Mouse (Mus musculus): ENCODE results near the gene 4930470P17Rik. TPM values are rescaled to one million over a fixed set of nuclear protein-coding genes. Genes with fewer than 3 reads are reported as not detected.
A peak's percentile ranks its signal among the peaks of the same experiment; 100 is the strongest.
"Not testable (repeated sequence)": the region's sequence is repeated elsewhere in the genome, so short reads cannot be mapped to it uniquely, and the experiment has no call there.

The 4930470P17Rik gene
- polyA plus RNA-seq, 1 experiment from 2014 or later = 0.36 TPM

DNA sequence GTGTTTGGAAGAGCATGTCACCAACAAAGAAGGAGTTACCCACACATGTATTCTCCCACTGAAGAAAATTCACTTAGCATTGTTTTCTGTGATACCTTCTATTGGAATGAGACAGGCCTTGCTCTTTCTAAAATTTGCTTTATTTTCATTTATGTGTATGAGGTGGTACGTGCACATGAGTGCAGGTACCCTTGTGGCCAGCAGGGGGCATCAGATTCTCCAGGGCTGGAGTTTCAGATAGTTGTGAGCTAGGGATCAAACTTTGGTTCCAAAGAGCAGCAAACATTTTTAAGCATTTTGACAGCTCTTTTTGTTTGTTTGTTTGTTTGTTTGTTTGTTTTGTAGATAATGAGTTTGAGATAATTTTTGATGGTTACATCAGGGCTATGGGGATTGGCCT lies 29.6 kb upstream of the 4930470P17Rik start:
- no peak for ATAC-seq
- Histone ChIP-seq H3K36me3 (ENCODE audit: control insufficient read depth, insufficient read depth, low read length) (no peaks in the 10 kb centered on the region), H3K27me3 (replicated peaks; ENCODE audit: control insufficient read depth, insufficient read depth, low read length) (no peaks in the 10 kb centered on the region), H3K9ac (ENCODE audit: low read depth, low read length) (no peak overlapping the region), H3K4me2 (ENCODE audit: low read length) (no peak overlapping the region), H3K4me3 (ENCODE audit: low read length) (no peak overlapping the region), H3K9me3 (ENCODE audit: control insufficient read depth, low read length) (no peaks in the 10 kb centered on the region), H3K27ac (ENCODE audit: low read depth, low read length) (no peak overlapping the region), H3K4me1 (ENCODE audit: control insufficient read depth, insufficient read depth, low read depth, low read length) (peaks cover 3% of the 10 kb centered on the region; the same call in 1 of the 2 replicates)
- 95% methylated on average over 1 of the region's 1 CpGs for WGBS

DNA sequence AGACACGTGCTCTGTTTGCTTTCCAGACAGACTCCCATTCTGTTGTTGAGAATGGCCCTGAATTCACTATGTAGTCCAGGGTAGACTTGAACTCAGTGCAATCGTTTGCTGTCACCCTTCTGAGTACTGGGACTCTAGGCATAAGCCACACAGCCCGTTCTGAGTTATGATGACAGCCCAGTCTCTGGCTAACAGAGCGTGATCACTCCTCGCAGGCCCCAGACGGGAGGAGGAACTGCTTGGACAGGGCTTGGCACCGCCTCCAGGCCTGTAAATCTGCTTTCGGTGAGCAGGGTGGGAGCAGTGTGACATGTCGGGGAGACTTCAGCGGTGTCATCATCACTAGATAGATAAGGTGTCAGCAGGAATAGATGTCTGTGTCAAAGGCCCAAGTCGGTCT lies 28.7 kb upstream of the 4930470P17Rik start:
- Histone ChIP-seq H3K9ac (ENCODE audit: low read depth, low read length) (no peak overlapping the region), H3K27ac (ENCODE audit: low read depth, low read length) (no peak overlapping the region), H3K4me1 (ENCODE audit: control insufficient read depth, insufficient read depth, low read depth, low read length) (peaks cover 1% of the 10 kb centered on the region; the same call in 1 of the 2 replicates), H3K27me3 (replicated peaks; ENCODE audit: control insufficient read depth, insufficient read depth, low read length) (no peaks in the 10 kb centered on the region), H3K4me2 (ENCODE audit: low read length) (no peak overlapping the region), H3K9me3 (ENCODE audit: control insufficient read depth, low read length) (no peaks in the 10 kb centered on the region), H3K4me3 (ENCODE audit: low read length) (no peak overlapping the region), H3K36me3 (ENCODE audit: control insufficient read depth, insufficient read depth, low read length) (no peaks in the 10 kb centered on the region)
- 78% methylated on average over 11 of the region's 11 CpGs for WGBS
- ATAC-seq = no peak

GRCm38 (mm10) chr2:170627991-170628390 lies 26.2 kb upstream of the 4930470P17Rik start:
- not testable (repeated sequence) for H3K4me1 ChIP-seq (ENCODE audit: control insufficient read depth, insufficient read depth, low read depth, low read length); H3K27me3 ChIP-seq (replicated peaks; ENCODE audit: control insufficient read depth, insufficient read depth, low read length); H3K4me3 ChIP-seq (ENCODE audit: low read length); H3K9ac ChIP-seq (ENCODE audit: low read depth, low read length); H3K4me2 ChIP-seq (ENCODE audit: low read length); ATAC-seq; H3K9me3 ChIP-seq (ENCODE audit: control insufficient read depth, low read length); H3K36me3 ChIP-seq (ENCODE audit: control insufficient read depth, insufficient read depth, low read length); H3K27ac ChIP-seq (ENCODE audit: low read depth, low read length)
- 89% methylated on average over 11 of the region's 11 CpGs for WGBS

- H3K4me2 ChIP-seq (ENCODE audit: low read length); H3K27ac ChIP-seq (ENCODE audit: low read depth, low read length); H3K4me3 ChIP-seq (ENCODE audit: low read length); H3K36me3 ChIP-seq (ENCODE audit: control insufficient read depth, insufficient read depth, low read length); ATAC-seq; H3K9me3 ChIP-seq (ENCODE audit: control insufficient read depth, low read length); H3K4me1 ChIP-seq (ENCODE audit: control insufficient read depth, insufficient read depth, low read depth, low read length); H3K9ac ChIP-seq (ENCODE audit: low read depth, low read length); H3K27me3 ChIP-seq (replicated peaks; ENCODE audit: control insufficient read depth, insufficient read depth, low read length): not testable (repeated sequence)
- WGBS = 100% methylated on average over 1 of the region's 1 CpGs
Measured at GRCm38 (mm10) chr2:170624201-170624880, 22.5 kb upstream of the 4930470P17Rik start.

DNA sequence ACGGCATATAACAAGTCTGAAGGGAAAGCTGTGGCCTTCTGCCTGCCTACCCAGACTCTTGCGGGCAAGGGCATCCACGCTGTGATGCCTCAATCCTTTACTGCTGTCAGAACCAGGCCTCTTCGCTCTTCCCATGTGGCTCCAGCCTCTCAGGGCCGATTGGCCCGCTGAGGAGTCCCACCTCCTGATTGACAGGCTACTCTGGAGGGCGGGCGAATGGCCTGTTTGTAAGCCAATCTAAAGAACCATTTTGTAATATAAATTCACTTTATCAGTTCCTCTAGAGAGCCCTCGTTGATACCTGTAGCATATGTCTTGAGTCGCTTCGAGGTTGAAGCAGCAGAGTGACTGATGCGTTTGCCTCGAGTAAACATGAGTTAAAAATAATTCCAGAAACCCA lies 21.2 kb upstream of the 4930470P17Rik start:
- no peak overlapping the region for H3K27ac ChIP-seq (ENCODE audit: low read depth, low read length)
- no peak overlapping the region for H3K4me3 ChIP-seq (ENCODE audit: low read length)
- ATAC-seq = no peak
- no peak overlapping the region for H3K9ac ChIP-seq (ENCODE audit: low read depth, low read length)
- no peaks in the 10 kb centered on the region for H3K27me3 ChIP-seq (replicated peaks; ENCODE audit: control insufficient read depth, insufficient read depth, low read length)
- H3K4me2 ChIP-seq (ENCODE audit: low read length) = no peak overlapping the region
- H3K36me3 ChIP-seq (ENCODE audit: control insufficient read depth, insufficient read depth, low read length) = no peaks in the 10 kb centered on the region
- no peaks in the 10 kb centered on the region for H3K9me3 ChIP-seq (ENCODE audit: control insufficient read depth, low read length)
- no peaks in the 10 kb centered on the region for H3K4me1 ChIP-seq (ENCODE audit: control insufficient read depth, insufficient read depth, low read depth, low read length)
- 91% methylated on average over 13 of the region's 13 CpGs for WGBS

- no peaks in the 10 kb centered on the region for H3K9me3 ChIP-seq (ENCODE audit: control insufficient read depth, low read length)
- H3K36me3 ChIP-seq (ENCODE audit: control insufficient read depth, insufficient read depth, low read length) = no peaks in the 10 kb centered on the region
- no peak overlapping the region for H3K27ac ChIP-seq (ENCODE audit: low read depth, low read length)
- no peak for ATAC-seq
- no peak overlapping the region for H3K4me3 ChIP-seq (ENCODE audit: low read length)
- H3K27me3 ChIP-seq (replicated peaks; ENCODE audit: control insufficient read depth, insufficient read depth, low read length) = no peaks in the 10 kb centered on the region
- H3K4me1 ChIP-seq (ENCODE audit: control insufficient read depth, insufficient read depth, low read depth, low read length) = no peaks in the 10 kb centered on the region
- 50% methylated on average over 12 of the region's 12 CpGs for WGBS
- H3K9ac ChIP-seq (ENCODE audit: low read depth, low read length) = no peak overlapping the region
- peak overlapping the region; percentile 8 for H3K4me2 ChIP-seq (ENCODE audit: low read length)
Measured at GRCm38 (mm10) chr2:170618862-170619492, 17.2 kb upstream of the 4930470P17Rik start.

DNA sequence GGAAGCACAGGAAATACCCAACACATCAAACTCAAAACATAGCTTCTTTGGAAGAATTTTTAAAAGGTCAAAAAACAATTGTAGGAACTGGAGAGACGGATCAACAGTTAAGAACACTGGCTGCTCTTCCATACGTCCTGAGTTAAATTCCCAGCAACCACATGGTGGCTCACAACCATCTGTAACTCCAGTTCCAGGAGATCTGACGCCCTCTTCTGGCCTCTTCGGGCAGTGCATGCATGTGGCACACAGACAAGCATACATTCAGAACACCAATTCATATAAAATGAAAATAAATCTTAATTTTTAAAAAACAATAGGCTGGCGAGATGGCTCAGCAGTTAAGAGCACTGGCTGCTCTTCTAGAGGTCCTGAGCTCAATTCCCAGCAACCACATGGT lies 10.0 kb upstream of the 4930470P17Rik start:
- ATAC-seq; H3K9ac ChIP-seq (ENCODE audit: low read depth, low read length); H3K4me2 ChIP-seq (ENCODE audit: low read length); H3K4me1 ChIP-seq (ENCODE audit: control insufficient read depth, insufficient read depth, low read depth, low read length); H3K27me3 ChIP-seq (replicated peaks; ENCODE audit: control insufficient read depth, insufficient read depth, low read length); H3K27ac ChIP-seq (ENCODE audit: low read depth, low read length); H3K4me3 ChIP-seq (ENCODE audit: low read length); H3K36me3 ChIP-seq (ENCODE audit: control insufficient read depth, insufficient read depth, low read length); H3K9me3 ChIP-seq (ENCODE audit: control insufficient read depth, low read length): not testable (repeated sequence)
- 88% methylated on average over 5 of the region's 5 CpGs for WGBS

GRCm38 (mm10) chr2:170601171-170601570 lies 646 bp downstream of the 4930470P17Rik start:
- H3K4me2 ChIP-seq (ENCODE audit: low read length) = no peak overlapping the region
- no peak overlapping the region for H3K9ac ChIP-seq (ENCODE audit: low read depth, low read length)
- no peak overlapping the region for H3K4me3 ChIP-seq (ENCODE audit: low read length)
- H3K4me1 ChIP-seq (ENCODE audit: control insufficient read depth, insufficient read depth, low read depth, low read length) = no peaks in the 10 kb centered on the region
- no peaks in the 10 kb centered on the region for H3K9me3 ChIP-seq (ENCODE audit: control insufficient read depth, low read length)
- WGBS = 81% methylated on average over 5 of the region's 5 CpGs
- H3K27me3 ChIP-seq (replicated peaks; ENCODE audit: control insufficient read depth, insufficient read depth, low read length) = no peaks in the 10 kb centered on the region
- no peak for ATAC-seq
- H3K36me3 ChIP-seq (ENCODE audit: control insufficient read depth, insufficient read depth, low read length) = no peaks in the 10 kb centered on the region
- no peak overlapping the region for H3K27ac ChIP-seq (ENCODE audit: low read depth, low read length)

- H3K4me1 ChIP-seq (ENCODE audit: control insufficient read depth, insufficient read depth, low read depth, low read length) = no peaks in the 10 kb centered on the region
- no peak overlapping the region for H3K4me3 ChIP-seq (ENCODE audit: low read length)
- WGBS = 11% methylated on average over 2 of the region's 2 CpGs
- H3K9ac ChIP-seq (ENCODE audit: low read depth, low read length) = no peak overlapping the region
- no peak overlapping the region for H3K27ac ChIP-seq (ENCODE audit: low read depth, low read length)
- ATAC-seq = no peak
- no peaks in the 10 kb centered on the region for H3K9me3 ChIP-seq (ENCODE audit: control insufficient read depth, low read length)
- H3K27me3 ChIP-seq (replicated peaks; ENCODE audit: control insufficient read depth, insufficient read depth, low read length) = no peaks in the 10 kb centered on the region
- H3K4me2 ChIP-seq (ENCODE audit: low read length) = no peak overlapping the region
- H3K36me3 ChIP-seq (ENCODE audit: control insufficient read depth, insufficient read depth, low read length) = no peaks in the 10 kb centered on the region
Measured at GRCm38 (mm10) chr2:170597586-170597985, 4.2 kb downstream of the 4930470P17Rik start.
